Mouse (Mus musculus): ENCODE measurements around the gene Ssbp3.

DNA sequence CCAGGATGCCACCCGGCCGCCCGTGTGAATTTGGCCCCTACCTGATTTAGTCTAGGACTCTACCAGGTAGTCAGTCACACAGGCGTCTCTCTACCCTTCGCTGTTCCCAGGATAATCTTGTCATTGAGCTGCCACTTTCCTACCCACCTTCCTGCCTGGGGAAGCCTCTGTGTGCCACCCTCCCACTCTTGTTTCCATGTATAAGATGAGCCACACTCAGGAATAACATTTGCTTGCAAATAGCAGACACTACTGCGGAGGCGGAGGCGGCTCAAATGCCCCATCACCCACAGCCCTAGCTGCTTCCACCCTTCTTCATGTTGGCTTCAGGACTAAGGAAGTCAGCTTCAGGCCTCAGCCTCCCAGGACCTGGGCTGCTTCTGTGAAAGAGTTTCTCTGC, 14.4 kb upstream of the Ssbp3 start:
- TF ChIP-seq CTCF (conservative IDR thresholded peaks at IDR 0.05; ENCODE audit: low read length) (no peak), NANOG (IDR thresholded peaks at IDR 0.05; ENCODE audit: borderline replicate concordance, low read length) (no peak), POU5F1 (IDR thresholded peaks at IDR 0.05; ENCODE audit: borderline replicate concordance, low read length) (no peak)

Measured in E14TG2a.4 (cell line).